Mouse (Mus musculus) CH12.LX (cell line): Measurements from ENCODE around the gene Agtrap. TPM values are rescaled to one million over a fixed set of nuclear protein-coding genes. Genes with fewer than 3 reads are reported as not detected.
A peak's percentile ranks its signal among the peaks of the same experiment; 100 is the strongest.

Experiments
- DNase-seq: peaks from one replicate; pipeline ENCODE4 v3.0.0-alpha.2; 2013; ENCODE audit errors: extremely low read depth
- H3K27ac ChIP-seq: 2 replicates; pipeline ENCODE4 v1.5.1; 2012; ENCODE audit warnings: low read depth, mild to moderate bottlenecking, control low read depth, moderate library complexity; ENCODE audit not compliant: insufficient read depth
- H3K27me3 ChIP-seq: replicated peaks from 2 replicates; pipeline ENCODE3; 2012; ENCODE audit warnings: inconsistent platforms
- H3K36me3 ChIP-seq, 2 experiments: replicated peaks in 1 of 2; 2 replicates each; pipeline versions ENCODE3 to v1.6.1; 2012; ENCODE audit warnings: inconsistent platforms in 1 of 2, low read length in 1 of 2, mild to moderate bottlenecking in 1 of 2, mixed read lengths in 1 of 2, moderate library complexity in 1 of 2; ENCODE audit not compliant: control insufficient read depth in 1 of 2, insufficient read depth in 1 of 2
- H3K4me1 ChIP-seq, 2 experiments: 2 replicates each; pipeline ENCODE4 v1.6.1; 2012; ENCODE audit warnings: inconsistent platforms in 1 of 2, moderate library complexity in 1 of 2; ENCODE audit not compliant: insufficient read depth in 2 of 2, control insufficient read depth in 1 of 2
- H3K4me2 ChIP-seq: 2 replicates; pipeline ENCODE4 v1.6.1; 2012; ENCODE audit warnings: low read depth, mild to moderate bottlenecking, control low read depth; ENCODE audit not compliant: poor library complexity, insufficient read depth, severe bottlenecking
- H3K4me3 ChIP-seq, 3 experiments: fragments of 150-350 bp in 1 of 3; sonication (generic) in 1 of 3; replicated peaks in 1 of 3; 2 replicates each; pipeline versions ENCODE3 to v1.5.1; 2011 to 2012; ENCODE audit warnings: low read depth in 2 of 3, low read length in 2 of 3, mild to moderate bottlenecking in 2 of 3, moderate library complexity in 2 of 3, control low read depth in 1 of 3, improper control_type of control experiment in 1 of 3, inconsistent platforms in 1 of 3, mixed read lengths in 1 of 3; ENCODE audit not compliant: poor library complexity in 1 of 3
- H3K79me2 ChIP-seq: replicated peaks from 2 replicates; pipeline ENCODE4 v1.6.1; 2012; ENCODE audit warnings: mild to moderate bottlenecking, moderate library complexity; ENCODE audit not compliant: control insufficient read depth, poor library complexity, insufficient read depth, severe bottlenecking; ENCODE audit errors: extremely low read depth
- H3K9ac ChIP-seq: 2 replicates; pipeline ENCODE4 v1.6.1; 2012; ENCODE audit warnings: low read depth, mild to moderate bottlenecking, control low read depth, moderate library complexity; ENCODE audit not compliant: insufficient read depth
- H3K9me3 ChIP-seq: replicated peaks from 2 replicates; pipeline ENCODE3; 2012; ENCODE audit warnings: low read length, inconsistent platforms, mixed read lengths
- CTCF ChIP-seq, 2 experiments: IDR thresholded peaks in 1 of 2; conservative IDR thresholded peaks in 1 of 2; 2 replicates each; pipeline ENCODE4 v1.5.1; 2011 to 2012; ENCODE audit warnings: low read depth in 2 of 2, low read length in 2 of 2, improper control_type of control experiment in 1 of 2, inconsistent platforms in 1 of 2, mild to moderate bottlenecking in 1 of 2, moderate library complexity in 1 of 2
- E2F4 ChIP-seq: IDR thresholded peaks from 2 replicates; pipeline ENCODE4 v1.6.1; 2011; ENCODE audit warnings: low read depth, low read length, improper control_type of control experiment; ENCODE audit not compliant: insufficient replicate concordance
- ELF1 ChIP-seq: IDR thresholded peaks from 2 replicates; pipeline ENCODE4 v1.6.1; 2014; ENCODE audit warnings: low read depth, mild to moderate bottlenecking, inconsistent platforms, low read length, improper control_type of control experiment
- HCFC1 ChIP-seq: IDR thresholded peaks from 2 replicates; pipeline ENCODE4 v1.6.1; 2012; ENCODE audit warnings: low read depth, mild to moderate bottlenecking, inconsistent platforms, low read length, improper control_type of control experiment
- JUN ChIP-seq: IDR thresholded peaks from 2 replicates; pipeline ENCODE4 v1.6.1; 2011; ENCODE audit warnings: low read depth, mild to moderate bottlenecking, low read length, improper control_type of control experiment, moderate library complexity; ENCODE audit not compliant: insufficient read depth
- JUND ChIP-seq: conservative IDR thresholded peaks from 2 replicates; pipeline ENCODE4 v1.6.1; 2011; ENCODE audit warnings: low read depth, low read length, improper control_type of control experiment
- NRF1 ChIP-seq: IDR thresholded peaks from 2 replicates; pipeline ENCODE4 v1.6.1; 2014; ENCODE audit warnings: low read depth, mild to moderate bottlenecking, inconsistent platforms, low read length, improper control_type of control experiment, moderate library complexity
- POLR2AphosphoS2 ChIP-seq: IDR thresholded peaks from 2 replicates; pipeline ENCODE4 v1.6.1; 2011; ENCODE audit warnings: low read depth, low read length, improper control_type of control experiment
- RCOR1 ChIP-seq: conservative IDR thresholded peaks from 2 replicates; pipeline ENCODE4 v1.6.1; 2012; ENCODE audit warnings: low read depth, mild to moderate bottlenecking, inconsistent platforms, low read length, improper control_type of control experiment
- SMC3 ChIP-seq: IDR thresholded peaks from 2 replicates; pipeline ENCODE4 v1.6.1; 2011; ENCODE audit warnings: low read depth, low read length, improper control_type of control experiment
- UBTF ChIP-seq: IDR thresholded peaks from 2 replicates; pipeline ENCODE4 v1.6.1; 2012; ENCODE audit warnings: low read depth, mild to moderate bottlenecking, inconsistent platforms, low read length, improper control_type of control experiment, moderate library complexity
- USF2 ChIP-seq: conservative IDR thresholded peaks from 2 replicates; pipeline ENCODE4 v1.6.1; 2011; ENCODE audit warnings: low read depth, low read length, improper control_type of control experiment
- ZKSCAN1 ChIP-seq: IDR thresholded peaks from 2 replicates; pipeline ENCODE4 v1.6.1; 2012; ENCODE audit warnings: low read depth, inconsistent platforms, low read length, improper control_type of control experiment, borderline replicate concordance
- ZMIZ1 ChIP-seq: IDR thresholded peaks from 2 replicates; pipeline ENCODE4 v1.6.1; 2012; ENCODE audit warnings: low read depth, mild to moderate bottlenecking, inconsistent platforms, low read length, improper control_type of control experiment
- dilution Hi-C: fragments of 300-500 bp; cut with MboI; formaldehyde crosslinking; loops from 2 replicates; pipeline ENCODE4 v1.14.3; 2020; ENCODE audit warnings: low sequenced_read_pairs; ENCODE audit not compliant: extremely low pct_unique_long_range_greater_than_20kb, extremely low pct_ligation_motif_present
- in situ Hi-C: fragments of 300-500 bp; cut with MboI; formaldehyde crosslinking; loops from 3 replicates; pipeline ENCODE4 v1.14.3; 2019; ENCODE audit warnings: low sequenced_read_pairs, low pct_ligation_motif_present, low pct_unique_long_range_greater_than_20kb, mixed read lengths
- polyA plus RNA-seq: library from polyadenylated mRNA; unstranded; fragments of >175 nt; gene quantifications from 2 replicates; pipeline ENCODE4 v1.2.1, GENCODE M21; 2012; ENCODE audit warnings: low read depth; ENCODE audit not compliant: insufficient read length
- total RNA-seq, 2 experiments: library from RNA; depleted of rRNA; stranded (reverse); fragments of 300-350 nt in 1 of 2; fragments of >200 nt in 1 of 2; gene quantifications; 2 replicates each; pipeline ENCODE4 v1.2.3; 2012 to 2014

The Agtrap gene
- total and polyA plus RNA-seq, 3 experiments: 4.1 to 6.2 (median 5.9) TPM

DNA sequence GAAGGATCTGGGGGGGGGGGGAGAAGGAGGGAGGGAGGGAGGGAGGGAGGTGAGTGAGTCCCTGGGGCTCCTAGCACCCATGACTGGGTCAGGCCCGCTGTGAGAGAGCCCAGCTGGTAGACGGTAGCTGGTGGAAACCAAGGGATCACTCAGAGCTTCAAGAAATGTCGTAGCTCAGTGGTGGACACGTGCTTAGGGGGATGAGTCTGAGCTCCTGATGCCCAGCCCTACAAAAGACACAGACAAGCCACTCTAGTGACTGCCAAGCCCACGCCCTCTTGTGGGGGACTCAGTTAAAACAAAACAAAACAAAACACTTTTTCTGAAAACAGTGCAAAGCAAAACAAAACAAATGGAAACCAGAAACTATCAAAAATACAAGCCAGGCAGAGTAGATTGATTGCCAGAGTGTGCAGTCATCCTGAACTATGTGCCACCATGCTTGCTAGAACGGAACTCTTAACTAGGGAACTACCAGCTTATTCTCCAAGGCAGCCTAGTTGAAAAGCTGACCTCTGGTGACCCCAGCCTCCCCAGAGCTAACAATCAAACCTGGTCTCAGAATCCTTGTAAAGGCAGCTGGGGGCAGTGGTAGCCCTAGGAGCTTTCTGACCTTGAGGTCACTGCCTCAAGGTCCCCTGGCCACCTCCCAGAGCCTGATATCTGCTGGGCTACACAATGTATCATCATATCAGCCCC is 22.0 kb downstream of the Agtrap start:
- H3K9me3 ChIP-seq: no peaks in the 10 kb centered on the region
- peaks cover 2 to 9% of the 10 kb centered on the region in 2 experiments for H3K36me3 ChIP-seq
- no peak overlapping the region for H3K4me2 ChIP-seq
- H3K4me3 ChIP-seq: no peak overlapping the region
- peaks cover 20 to 45% of the 10 kb centered on the region in 2 experiments for H3K4me1 ChIP-seq
- H3K9ac ChIP-seq: no peak overlapping the region
- H3K27ac ChIP-seq: no peak overlapping the region
- H3K27me3 ChIP-seq: no peaks in the 10 kb centered on the region
- dilution Hi-C loops (no loop called here), in situ Hi-C loops (no loop called here)
- H3K79me2 ChIP-seq: no peaks in the 10 kb centered on the region
- DNase-seq: no peak
- TF ChIP-seq ELF1 (no peak), ZKSCAN1 (no peak), USF2 (no peak), CTCF (conservative IDR thresholded peaks at IDR 0.05 in 1 of 2, IDR thresholded peaks at IDR 0.05 in 1 of 2; ENCODE audit: low read depth in 2 of 2, low read length in 2 of 2) (peak in 1 of 2 experiments; percentile 31; a peak in 2 of 4 replicates), JUND (no peak), SMC3 (peak; percentile 14; the same call in 1 of the 2 replicates), UBTF (no peak), RCOR1 (no peak)

DNA sequence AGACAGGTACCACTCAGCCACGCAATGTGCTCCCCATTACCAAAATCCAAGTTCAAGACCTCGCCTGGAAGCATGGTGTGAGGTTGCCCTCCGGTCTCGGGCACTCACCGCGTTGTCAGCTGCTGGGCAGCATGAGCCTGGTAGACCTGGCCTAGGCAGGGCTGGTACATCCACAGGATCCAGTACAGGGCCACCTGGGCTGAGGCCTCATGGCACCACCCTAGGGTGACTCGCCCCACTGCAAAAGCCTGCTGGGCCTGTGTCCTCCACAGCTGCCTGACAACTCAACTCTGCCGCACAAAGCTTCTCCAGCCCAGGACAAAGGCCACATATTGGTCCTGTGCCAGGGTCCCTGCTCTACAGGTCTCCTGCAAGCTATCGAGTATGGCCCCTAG is 26.7 kb downstream of the Agtrap start:
- in situ Hi-C loops: no loop called here
- Histone ChIP-seq H3K4me3 (no peak overlapping the region), H3K36me3 (peaks cover 35 to 51% of the 10 kb centered on the region in 2 experiments), H3K9me3 (no peaks in the 10 kb centered on the region), H3K27ac (no peak overlapping the region), H3K27me3 (no peaks in the 10 kb centered on the region)
- no peak for DNase-seq
- TF ChIP-seq ZMIZ1 (no peak), JUN (no peak), E2F4 (no peak), HCFC1 (no peak), POLR2AphosphoS2 (no peak), CTCF (conservative IDR thresholded peaks at IDR 0.05 in 1 of 2, IDR thresholded peaks at IDR 0.05 in 1 of 2; ENCODE audit: low read depth in 2 of 2, low read length in 2 of 2) (no peak), NRF1 (no peak), ZKSCAN1 (no peak)
- TF ChIP-seq, all 38 proteins: peak for 0
- H3K4me1 ChIP-seq: peaks cover 5 to 26% of the 10 kb centered on the region in 2 experiments; a peak in 3 of 4 replicates
- dilution Hi-C loops: no loop called here
- no peak overlapping the region for H3K4me2 ChIP-seq
- H3K9ac ChIP-seq: no peak overlapping the region
- H3K79me2 ChIP-seq: no peaks in the 10 kb centered on the region
